Mouse (Mus musculus) activated CD4-positive, CD25-positive, alpha-beta regulatory T cell, adult 9 weeks (primary cell): Measurements from ENCODE around the gene Fgf16. TPM values are rescaled to one million over a fixed set of nuclear protein-coding genes. Genes with fewer than 3 reads are reported as not detected.

Experiments used
- polyA plus RNA-seq: library from polyadenylated mRNA; unstranded; fragments of 100-300 nt; shearing (Covaris generic); gene quantifications from one replicate; pipeline ENCODE4 v1.2.1, GENCODE M21; 2017

The Fgf16 gene
- 0.39 TPM for polyA plus RNA-seq

GRCm38 (mm10) chrX:105764162-105765004 lies at the start of gene Fgf16:
Fgf16 (plus strand) TSS chrX:105764279.

Other genes with a start within 250 kb of the Fgf16 start
- gene Atrx, start 165.1 kb downstream of the Fgf16 start, polyA plus RNA-seq = 298 TPM
- gene Magt1, start 247.6 kb downstream of the Fgf16 start, polyA plus RNA-seq = 38.9 TPM